Mouse (Mus musculus) embryonic fibroblast, embryonic 13.5 days (primary cell): Measurements from ENCODE around the gene Fam131c.

Source experiments
- CTCF ChIP-seq: IDR thresholded peaks from 2 replicates; pipeline ENCODE4 v1.5.1; 2011; ENCODE audit warnings: mild to moderate bottlenecking, control low read depth, low read length, moderate library complexity, borderline replicate concordance; ENCODE audit not compliant: insufficient read depth
- POLR2A ChIP-seq: IDR thresholded peaks from 2 replicates; pipeline ENCODE4 v1.6.1; 2011; ENCODE audit warnings: low read depth, mild to moderate bottlenecking, control low read depth, low read length, moderate library complexity

DNA sequence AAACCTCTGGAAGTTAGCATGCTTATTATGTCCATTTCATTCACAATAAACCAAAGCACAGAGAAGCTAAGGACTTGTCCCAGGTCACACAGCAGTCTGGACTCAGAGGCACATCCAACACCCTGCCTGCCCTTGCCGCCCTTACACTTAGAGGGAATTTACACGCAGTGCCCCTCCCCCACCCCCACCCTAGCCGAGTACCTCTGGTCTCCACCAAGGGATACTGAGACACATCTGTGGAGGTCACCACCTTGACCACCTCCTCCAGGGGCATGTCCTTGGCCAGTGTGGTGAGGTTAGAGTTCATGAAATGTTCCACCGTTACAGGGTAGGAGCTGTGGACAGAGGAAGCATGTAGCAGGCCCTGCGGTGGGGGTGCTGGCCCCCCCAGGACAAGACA lies 19.9 kb downstream of the Fam131c start:
- TF ChIP-seq CTCF (no peak), POLR2A (no peak)
